Mouse (Mus musculus) ES-Bruce4 (cell line): ENCODE data around the gene Uevld.

Source experiments
- CTCF ChIP-seq: IDR thresholded peaks from one replicate; pipeline ENCODE4 v1.8.1; 2011; ENCODE audit warnings: low read depth, low read length
- EP300 ChIP-seq: IDR thresholded peaks from 2 replicates; pipeline ENCODE4 v1.6.1; 2011; ENCODE audit warnings: low read depth, low read length; ENCODE audit not compliant: insufficient read depth
- POLR2A ChIP-seq: IDR thresholded peaks from one replicate; pipeline ENCODE4 v1.8.1; 2011; ENCODE audit warnings: low read length; ENCODE audit not compliant: insufficient read depth

GRCm38 (mm10) chr7:46983280-46983679 is 25.0 kb upstream of the Uevld start, which contains the start of gene Gm9999:
- TF ChIP-seq POLR2A (no peak), CTCF (no peak), EP300 (no peak)
